Comparison of ENCODE assay signal across 18 mouse cellular contexts in the genomic region with DNA sequence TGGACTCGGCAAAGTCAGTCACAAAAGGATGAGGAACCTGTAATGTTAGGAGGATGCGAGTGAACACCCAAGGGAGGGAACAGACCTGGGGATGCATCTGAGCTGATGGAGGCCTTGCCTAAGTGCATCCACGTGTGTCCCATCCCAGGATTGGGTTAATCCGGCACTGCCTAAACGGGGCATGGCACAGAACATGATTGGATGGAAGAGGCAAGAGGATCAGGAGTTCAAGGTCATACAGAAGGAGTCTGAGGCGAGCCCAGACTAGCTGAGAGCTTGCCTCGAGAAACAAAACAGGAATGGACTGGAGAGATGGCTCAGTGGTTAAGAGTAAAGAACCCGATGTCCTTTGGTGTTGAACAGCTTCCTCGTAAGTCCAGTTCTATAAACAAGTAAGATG. TPM values are rescaled to one million over a fixed set of nuclear protein-coding genes. Genes with fewer than 3 reads are reported as not detected.
DNase-seq lines count a peak whose midpoint lies in the region; ATAC-seq and TF ChIP-seq lines count a peak whose summit lies in the region.
"Had no signal": no experiment of that assay in that cellular context is flagged by ENCODE, and none has a peak within 500 bp of the region (broad histone marks: within the 10 kb centered on the region; RNA-seq: fewer than 3 reads in every experiment).

No protein-coding gene starts in this region.

- intact Hi-C loops in heart, postnatal 14 days (cut with DNase I), result no loop called here

- H3K4me1 ChIP-seq in liver, embryonic 12.5 days, result peaks cover 69% of the 10 kb centered on the region
- H3K4me1 ChIP-seq in liver, postnatal 0 days (ENCODE audit: insufficient read depth), result peaks cover 6% of the 10 kb centered on the region; the same call in 1 of the 2 replicates
- H3K4me1 ChIP-seq in ES-Bruce4 (ENCODE audit: control insufficient read depth, insufficient read depth, low read length), result peaks cover 3% of the 10 kb centered on the region
- peaks cover 5% of the 10 kb centered on the region; the same call in 1 of the 2 replicates for H3K4me1 ChIP-seq in small intestine, adult 2 months (ENCODE audit: control insufficient read depth, insufficient read depth, insufficient read length, low read length)

- H3K27me3 ChIP-seq in liver, embryonic 12.5 days (replicated peaks), result no peaks in the 10 kb centered on the region
- H3K27me3 ChIP-seq in liver, postnatal 0 days (ENCODE audit: insufficient read depth, low read length), result 0 out of 2 replicates have a peak, but pooled peaks cover 1% of the 10 kb centered on the region
- H3K27me3 ChIP-seq in ES-Bruce4 (ENCODE audit: control insufficient read depth, insufficient read depth, low read length, poor library complexity, severe bottlenecking), result no peaks in the 10 kb centered on the region
- no peaks in the 10 kb centered on the region; the same call in 1 of the 2 replicates for H3K27me3 ChIP-seq in small intestine, adult 2 months (ENCODE audit: control insufficient read depth, insufficient read depth, low read length)
- H3K27me3 ChIP-seq: Patski had no signal

- WGBS in liver, embryonic 12.5 days (ENCODE audit: insufficient replicate concordance), result 49% methylated on average over 9 of the region's 9 CpGs
- WGBS in liver, postnatal 0 days (ENCODE audit: insufficient replicate concordance), result 58% methylated on average over 9 of the region's 9 CpGs
- WGBS in small intestine, adult 2 months, result 45% methylated on average over 9 of the region's 9 CpGs

- ATAC-seq in liver, embryonic 12.5 days, result no peak
- no peak for ATAC-seq in liver, postnatal 0 days
- ATAC-seq: hindbrain, postnatal 0 days; Patski had no signal

- no peak for TF ChIP-seq EP300 in liver, postnatal 0 days (IDR thresholded peaks at IDR 0.05; ENCODE audit: low read depth)
- TF ChIP-seq EP300 in ES-Bruce4 (IDR thresholded peaks at IDR 0.05; ENCODE audit: insufficient read depth, low read depth, low read length), result no peak

- H3K36me3 ChIP-seq in liver, embryonic 12.5 days, result no peaks in the 10 kb centered on the region
- no peaks in the 10 kb centered on the region for H3K36me3 ChIP-seq in liver, postnatal 0 days (replicated peaks; ENCODE audit: insufficient read depth, low read length)
- no peaks in the 10 kb centered on the region for H3K36me3 ChIP-seq in ES-Bruce4 (ENCODE audit: control insufficient read depth, insufficient read depth, low read length, poor library complexity, severe bottlenecking)
- no peaks in the 10 kb centered on the region for H3K36me3 ChIP-seq in small intestine, adult 2 months (ENCODE audit: control insufficient read depth, insufficient read depth, low read length)
- H3K36me3 ChIP-seq: forebrain, embryonic 12.5 days; heart, embryonic 13.5 days; neural tube, embryonic 15.5 days had no signal

- no peak overlapping the region for H3K4me3 ChIP-seq in liver, embryonic 12.5 days
- no peak overlapping the region for H3K4me3 ChIP-seq in liver, postnatal 0 days (ENCODE audit: low read depth, low read length)
- H3K4me3 ChIP-seq in ES-Bruce4 (ENCODE audit: low read depth, low read length), result no peak overlapping the region
- H3K4me3 ChIP-seq in small intestine, adult 2 months (ENCODE audit: low read depth, low read length), result no peak overlapping the region
- H3K4me3 ChIP-seq: forebrain, embryonic 12.5 days; heart, embryonic 13.5 days; myocyte; neural tube, embryonic 15.5 days had no signal

- peak overlapping the region; percentile 27 for H3K4me2 ChIP-seq in liver, embryonic 12.5 days
- H3K4me2 ChIP-seq in liver, postnatal 0 days (ENCODE audit: low read depth, low read length), result no peak overlapping the region
- H3K4me2 ChIP-seq: forebrain, embryonic 12.5 days; heart, embryonic 13.5 days; neural tube, embryonic 15.5 days had no signal

- no peak for TF ChIP-seq POLR2A in ES-Bruce4 (IDR thresholded peaks at IDR 0.05; ENCODE audit: insufficient read depth, low read length)
- TF ChIP-seq POLR2A in small intestine, adult 2 months (IDR thresholded peaks at IDR 0.05; ENCODE audit: low read depth, low read length), result no peak

- H3K27ac ChIP-seq in liver, embryonic 12.5 days, result 0 out of 2 replicates have a peak overlapping the region, but pooled peaks have one; percentile 26
- H3K27ac ChIP-seq in liver, postnatal 0 days (ENCODE audit: low read depth), result no peak overlapping the region
- peak overlapping the region; percentile 74 for H3K27ac ChIP-seq in ES-Bruce4 (ENCODE audit: insufficient read depth, low read length)
- 0 out of 2 replicates have a peak overlapping the region, but pooled peaks have one; percentile 2 for H3K27ac ChIP-seq in small intestine, adult 2 months (ENCODE audit: insufficient read depth, low read depth, low read length)
- H3K27ac ChIP-seq: forebrain, embryonic 12.5 days; heart, embryonic 13.5 days; hindbrain, postnatal 0 days; neural tube, embryonic 15.5 days had no signal

- no peak for TF ChIP-seq CTCF in liver, postnatal 0 days (IDR thresholded peaks at IDR 0.05; ENCODE audit: low read depth)
- no peak for TF ChIP-seq CTCF in ES-Bruce4 (IDR thresholded peaks at IDR 0.05; ENCODE audit: low read depth, low read length)
- no peak for TF ChIP-seq CTCF in small intestine, adult 2 months (IDR thresholded peaks at IDR 0.05; ENCODE audit: extremely low read depth, insufficient read length, insufficient replicate concordance, low read depth, low read length)

- no peak overlapping the region for H3K9ac ChIP-seq in liver, embryonic 12.5 days
- H3K9ac ChIP-seq in liver, postnatal 0 days (replicated peaks), result no peak overlapping the region
- no peak overlapping the region for H3K9ac ChIP-seq in ES-Bruce4 (ENCODE audit: low read depth, poor library complexity, severe bottlenecking)
- H3K9ac ChIP-seq: forebrain, embryonic 12.5 days; heart, embryonic 13.5 days; neural tube, embryonic 15.5 days had no signal

- no peaks in the 10 kb centered on the region for H3K9me3 ChIP-seq in liver, embryonic 12.5 days (replicated peaks)
- H3K9me3 ChIP-seq in liver, postnatal 0 days (ENCODE audit: low read length), result no peaks in the 10 kb centered on the region
- no peaks in the 10 kb centered on the region for H3K9me3 ChIP-seq in ES-Bruce4 (replicated peaks; ENCODE audit: control insufficient read depth, insufficient read depth, low read length, poor library complexity, severe bottlenecking)
- H3K9me3 ChIP-seq: forebrain, embryonic 12.5 days; heart, embryonic 13.5 days; neural tube, embryonic 15.5 days had no signal

- DNase-seq in liver, postnatal 0 days, result no peak
- DNase-seq in R1 (ENCODE audit: low read depth, low spot score), result peak; percentile 66
- no peak for DNase-seq in heart, postnatal 14 days
- DNase-seq in adrenal gland, postnatal 4 days (ENCODE audit: low spot score in 2 of 2), result no peak
- DNase-seq: cerebellum, postnatal 25 days; kidney, adult 9 months; lung, adult 2 months; midbrain, embryonic 14.5 days; right cerebral cortex, postnatal 25 days had no signal

RNA-seq across cellular contexts. Expression of gene Def6, which starts 4.8 kb away (rescaled TPM):
- 21.6 and 25.2 TPM in 2 replicates for polyA plus RNA-seq in liver, embryonic 12.5 days (2016; fragmentation: Nextera tagmentation; extraction: Ambion mirVana)
- polyA plus RNA-seq in liver, postnatal 0 days (2015; fragmentation: Nextera tagmentation; extraction: Ambion mirVana), result 8.3 and 9.0 TPM in 2 replicates
- polyA plus RNA-seq in ES-Bruce4 (2011; ENCODE audit: insufficient read depth, insufficient read length, low read depth, missing spikeins), result 28.4 and 30.7 TPM in 2 replicates
- polyA plus RNA-seq in small intestine, adult 2 months (2012; rRNA removed), result 4.0 and 7.0 TPM in 2 replicates
- 1 to 10 TPM; 4.7 to 7.1 TPM for total RNA-seq in heart, postnatal 14 days (2021)
- total RNA-seq in adrenal gland, postnatal 4 days (2021), result 1 to 10 TPM; 4.3 to 6.7 TPM

RNA-seq across cellular contexts. Expression of gene Ppard, which starts 20.1 kb away (rescaled TPM):
- polyA plus RNA-seq in liver, embryonic 12.5 days (2016; fragmentation: Nextera tagmentation; extraction: Ambion mirVana), result 2.0 and 2.1 TPM in 2 replicates
- 0.66 and 0.73 TPM in 2 replicates for polyA plus RNA-seq in liver, postnatal 0 days (2015; fragmentation: Nextera tagmentation; extraction: Ambion mirVana)
- 24.0 and 25.2 TPM in 2 replicates for polyA plus RNA-seq in ES-Bruce4 (2011; ENCODE audit: insufficient read depth, insufficient read length, low read depth, missing spikeins)
- polyA plus RNA-seq in small intestine, adult 2 months (2012; rRNA removed), result 118 and 203 TPM in 2 replicates
- 10 to 100 TPM; 37.7 to 39.4 TPM for total RNA-seq in heart, postnatal 14 days (2021)
- total RNA-seq in adrenal gland, postnatal 4 days (2021), result 10 to 100 TPM; 27.1 to 33.6 TPM

RNA-seq across cellular contexts. Expression of gene Zfp523, which starts 35.5 kb away (rescaled TPM):
- 11.1 TPM in 2 replicates for polyA plus RNA-seq in liver, embryonic 12.5 days (2016; fragmentation: Nextera tagmentation; extraction: Ambion mirVana)
- polyA plus RNA-seq in liver, postnatal 0 days (2015; fragmentation: Nextera tagmentation; extraction: Ambion mirVana), result 6.1 and 6.2 TPM in 2 replicates
- polyA plus RNA-seq in ES-Bruce4 (2011; ENCODE audit: insufficient read depth, insufficient read length, low read depth, missing spikeins), result 16.6 and 19.5 TPM in 2 replicates
- 27.4 and 39.8 TPM in 2 replicates for polyA plus RNA-seq in small intestine, adult 2 months (2012; rRNA removed)
- 10 to 100 TPM; 16.6 to 17.0 TPM for total RNA-seq in heart, postnatal 14 days (2021)
- total RNA-seq in adrenal gland, postnatal 4 days (2021), result 10 to 100 TPM; 54.7 to 56.9 TPM
